Mouse (Mus musculus) left cerebral cortex, postnatal 10 days (tissue): ENCODE results near the gene Slc4a7. TPM values are rescaled to one million over a fixed set of nuclear protein-coding genes. Genes with fewer than 3 reads are reported as not detected.
"Not testable (repeated sequence)": the region's sequence is repeated elsewhere in the genome, so short reads cannot be mapped to it uniquely, and the experiment has no call there.

Experiments used
- DNase-seq, 2 experiments: peaks; one replicate each; pipeline ENCODE4 v3.0.0; 2021 to 2022; ENCODE audit warnings: low spot score in 2 of 2, mixed read lengths in 1 of 2; ENCODE audit errors: extremely low spot score in 1 of 2
- intact Hi-C: fragments of 180-260 bp; cut with DNase I; formaldehyde crosslinking; loops from one replicate; pipeline ENCODE4 v1.15.1; 2025
- total RNA-seq, 2 experiments: library from RNA; stranded (reverse); gene quantifications; 2 replicates each; pipeline ENCODE4 v1.2.3; 2021

The Slc4a7 gene
- total RNA-seq, 2 experiments from 2014 or later: 33.7 to 34.6 TPM

DNA sequence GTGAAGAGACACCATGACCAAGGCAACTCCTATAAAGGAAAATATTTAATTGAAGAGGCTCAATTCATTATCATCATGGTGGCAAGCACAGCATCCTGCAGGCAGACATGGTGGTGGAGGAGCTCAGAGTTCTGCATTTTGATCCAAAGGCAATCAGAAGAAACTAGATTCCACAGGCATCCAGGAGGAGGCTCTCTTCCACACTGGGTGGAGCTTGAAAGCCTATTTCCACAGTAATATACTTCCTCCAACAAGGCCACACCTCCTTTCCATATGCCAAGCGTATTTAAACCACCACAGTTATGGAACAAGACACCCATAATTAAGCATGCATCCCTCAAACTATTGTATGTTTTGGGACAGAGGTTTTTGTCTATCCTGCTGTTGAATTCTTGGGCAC is 84.9 kb downstream of the Slc4a7 start:
- no peak for DNase-seq
- intact Hi-C loops: no loop called here

DNA sequence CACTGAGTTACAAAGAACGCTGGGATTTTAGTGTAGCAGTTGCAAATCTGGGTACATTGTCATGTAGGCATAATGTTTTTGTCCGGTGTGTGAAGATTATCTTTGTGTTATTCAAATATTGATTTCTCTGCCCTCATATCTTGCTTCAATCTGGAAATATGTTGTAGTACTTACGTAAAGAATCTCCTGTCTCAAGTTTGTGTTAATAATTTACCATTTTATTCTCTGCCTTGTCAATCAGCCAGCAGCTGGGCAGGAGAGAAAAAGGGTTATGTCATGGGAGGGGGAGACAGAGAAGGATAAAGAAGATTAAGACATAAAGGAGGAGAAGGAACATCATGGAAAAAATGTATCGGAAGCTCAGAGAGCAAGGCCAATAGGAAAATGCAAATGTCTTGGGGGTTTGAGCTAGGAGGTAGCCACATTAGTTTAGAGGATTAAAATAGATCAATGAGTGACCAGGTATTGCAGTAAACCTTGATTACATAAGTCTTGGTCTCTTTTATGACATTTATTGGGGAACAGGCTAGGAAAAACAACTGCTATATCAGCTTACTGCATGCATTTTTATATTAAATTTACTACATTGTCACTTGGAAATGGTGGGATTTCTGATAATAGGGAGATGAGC is 87.9 kb downstream of the Slc4a7 start:
- no peak for DNase-seq
- intact Hi-C loops: no loop called here

DNA sequence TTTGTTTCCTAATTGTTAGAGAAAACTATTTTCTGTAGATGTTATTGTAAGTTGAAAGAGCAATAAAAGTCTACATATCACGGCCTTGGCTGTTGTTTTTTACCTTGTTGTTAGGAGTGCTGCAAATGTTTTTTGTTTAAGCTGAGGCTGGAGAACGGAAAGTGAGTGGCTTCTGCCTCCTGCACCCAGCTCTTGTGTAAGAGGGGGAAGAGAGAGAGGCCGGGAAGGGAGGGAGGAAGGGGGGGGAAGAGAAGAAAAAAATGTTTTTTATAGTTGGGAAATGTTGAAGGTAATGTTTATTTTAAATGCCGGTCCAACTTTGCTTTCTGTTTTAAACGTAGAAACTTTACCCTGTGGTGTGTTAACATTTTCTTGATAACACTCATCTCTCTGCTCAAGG is 97.8 kb downstream of the Slc4a7 start:
- no peak for DNase-seq
- intact Hi-C loops: no loop called here

DNA sequence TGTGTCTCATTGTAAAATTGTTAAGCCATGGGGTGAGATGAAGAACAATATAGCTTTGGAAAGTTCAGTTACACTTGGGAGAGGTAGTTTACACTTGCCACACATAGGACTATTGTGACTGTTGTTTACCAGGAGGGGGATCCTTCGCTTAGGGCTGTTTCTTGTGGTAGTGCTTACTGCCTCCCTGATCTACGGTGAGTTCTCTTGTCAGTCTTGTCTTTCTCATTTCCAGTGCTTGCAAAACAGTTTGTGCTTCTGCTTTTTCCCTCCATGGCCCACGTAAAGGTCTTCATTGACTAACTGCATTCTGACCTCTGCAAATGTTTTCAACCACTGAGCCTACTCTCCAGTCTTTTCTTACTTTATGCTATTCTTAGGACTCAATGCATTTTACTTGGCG is 98.3 kb downstream of the Slc4a7 start:
- no peak for DNase-seq
- intact Hi-C loops: no loop called here

DNA sequence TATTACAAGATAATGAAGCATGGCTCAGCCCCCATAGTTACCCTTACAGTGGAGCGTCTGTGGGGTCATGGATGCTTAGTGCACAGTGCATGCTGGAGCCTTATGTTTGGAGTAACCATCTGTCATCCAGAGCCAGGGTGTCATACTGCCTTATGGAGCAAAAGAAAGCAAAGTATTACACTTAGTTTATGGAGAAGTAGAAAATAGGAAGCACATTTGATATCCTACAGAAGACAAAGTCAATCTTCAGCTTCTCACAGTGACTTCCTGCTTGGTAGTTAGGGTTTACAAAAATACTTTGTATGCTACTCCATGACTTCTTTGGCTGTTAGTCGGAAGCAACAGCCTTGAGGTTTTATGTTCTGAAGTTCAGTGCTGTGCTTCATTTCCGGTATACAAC is 98.7 kb downstream of the Slc4a7 start:
- no peak for DNase-seq
- intact Hi-C loops: no loop called here

DNA sequence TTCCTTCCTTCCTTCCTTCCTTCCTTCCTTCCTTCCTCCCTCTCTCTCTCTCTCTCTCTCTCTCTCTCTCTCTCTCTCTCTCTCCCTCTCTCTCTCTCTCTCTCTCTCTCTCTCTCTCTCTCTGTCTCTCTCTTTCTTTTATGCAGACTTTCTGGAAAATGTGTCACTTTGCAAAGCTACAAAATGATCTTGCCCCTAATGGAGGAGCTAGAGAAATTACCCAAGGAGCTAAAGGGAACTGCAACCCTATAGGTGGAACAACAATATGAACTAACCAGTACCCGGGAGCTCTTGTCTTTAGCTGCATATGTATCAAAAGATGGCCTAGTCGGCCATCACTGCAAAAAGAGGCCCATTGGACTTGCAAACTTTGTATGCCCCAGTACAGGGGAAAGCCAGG is 101.0 kb downstream of the Slc4a7 start, which contains the start of gene Nek10:
Gene Nek10, plus strand, starts transcription at position 301 of the 400 bp plus-strand sequence.
- intact Hi-C loops, DNase-seq: not testable (repeated sequence)

DNA sequence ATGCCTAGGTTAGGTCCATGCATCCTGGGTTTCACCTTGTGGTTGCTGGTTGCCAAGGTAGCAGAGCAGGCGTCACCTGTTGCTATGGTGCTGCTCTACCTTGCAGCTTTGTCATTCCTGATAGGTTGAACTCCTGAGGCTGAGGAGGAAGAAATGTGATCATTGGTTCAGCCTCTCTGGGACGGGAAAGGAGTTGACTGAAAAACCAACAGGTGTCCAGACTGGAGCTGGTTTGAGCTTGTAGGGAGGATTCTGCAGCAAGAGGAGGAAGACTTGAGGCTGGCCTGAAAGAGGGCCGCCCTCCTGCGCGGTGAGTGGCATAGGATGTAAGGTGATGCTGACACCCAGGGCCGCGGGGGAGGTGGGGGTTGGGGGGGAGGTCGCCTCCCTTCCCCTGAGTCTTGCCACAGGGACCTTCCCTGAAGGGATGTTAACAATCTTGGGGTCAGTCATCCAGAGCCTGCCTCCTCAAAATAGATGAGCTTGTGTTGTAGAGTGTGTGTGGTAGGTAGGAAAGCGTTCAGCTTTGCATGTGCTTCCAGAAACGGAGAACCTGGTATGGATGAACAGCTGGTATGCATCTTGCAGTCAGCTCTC is 101.9 kb downstream of the Slc4a7 start:
- intact Hi-C loops: no loop called here
- peak; percentile 45 to 64 for DNase-seq

DNA sequence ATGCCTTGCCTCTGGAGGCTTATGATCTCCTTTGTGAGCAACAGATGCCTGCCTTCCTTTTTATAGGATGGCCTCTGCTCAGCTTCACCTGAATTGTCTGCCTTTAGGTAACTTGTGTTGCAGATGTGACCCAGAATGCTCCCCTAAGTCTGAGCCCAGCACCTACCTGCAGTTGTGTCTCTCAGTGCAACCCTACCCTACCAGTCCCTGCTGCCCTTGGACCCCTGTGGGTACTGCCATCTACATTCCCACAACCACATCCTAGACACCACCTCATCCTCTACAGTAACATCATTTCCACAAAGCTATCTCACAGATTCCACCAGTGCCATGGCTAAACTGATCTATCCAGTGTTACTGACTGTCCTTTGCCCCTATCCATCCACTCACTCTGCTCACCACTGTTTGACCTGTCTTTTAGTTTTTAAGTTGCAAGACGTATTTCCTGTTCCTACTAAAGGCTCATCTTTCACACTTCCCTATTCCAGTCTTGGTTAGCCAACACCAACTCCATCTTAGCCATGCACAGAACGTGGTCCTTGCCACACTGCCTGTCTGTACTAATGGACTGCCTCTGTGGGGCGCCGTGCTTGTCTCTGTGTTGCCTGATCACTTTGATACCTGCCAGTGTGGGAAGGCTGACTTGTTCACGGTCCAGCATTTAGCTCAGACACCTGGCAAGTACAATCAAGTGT is 102.6 kb downstream of the Slc4a7 start:
- intact Hi-C loops: no loop called here
- no peak for DNase-seq

DNA sequence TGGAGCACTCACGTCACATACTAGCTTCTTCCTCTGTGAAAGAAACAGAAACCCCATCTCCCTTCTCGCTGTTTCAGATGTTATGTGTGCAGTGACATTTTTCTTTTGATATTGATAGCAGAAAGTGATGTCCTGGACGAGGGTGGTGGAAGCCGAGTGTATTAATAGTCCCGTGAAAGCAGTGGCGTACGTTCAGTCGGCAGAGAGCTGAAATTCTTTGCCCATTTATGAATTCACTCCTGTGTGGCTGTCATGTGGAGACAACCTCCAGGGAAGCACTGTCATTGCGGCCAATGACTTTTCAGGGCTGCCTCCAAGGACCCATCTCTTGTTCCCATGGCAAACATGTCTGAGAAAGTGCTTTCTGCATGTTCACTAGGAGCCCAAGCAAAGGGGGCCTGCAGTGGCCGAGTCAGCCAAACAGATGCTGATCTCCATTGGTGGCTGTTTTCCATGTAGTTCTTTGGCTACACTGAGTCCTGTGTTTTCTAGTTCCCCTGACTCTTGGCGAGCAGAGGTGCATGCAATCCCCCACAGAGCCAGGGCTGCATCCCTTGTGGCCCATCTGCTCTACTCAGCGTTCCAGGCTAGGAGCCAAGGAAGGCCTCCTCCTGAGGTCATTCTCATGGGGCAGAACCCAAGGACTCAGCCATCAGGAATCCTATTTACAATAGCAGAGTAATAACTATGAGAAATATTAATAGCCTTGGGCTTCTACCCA is 130.6 kb downstream of the Slc4a7 start:
- peak; percentile 36 to 64 for DNase-seq
- intact Hi-C loops: no loop called here

DNA sequence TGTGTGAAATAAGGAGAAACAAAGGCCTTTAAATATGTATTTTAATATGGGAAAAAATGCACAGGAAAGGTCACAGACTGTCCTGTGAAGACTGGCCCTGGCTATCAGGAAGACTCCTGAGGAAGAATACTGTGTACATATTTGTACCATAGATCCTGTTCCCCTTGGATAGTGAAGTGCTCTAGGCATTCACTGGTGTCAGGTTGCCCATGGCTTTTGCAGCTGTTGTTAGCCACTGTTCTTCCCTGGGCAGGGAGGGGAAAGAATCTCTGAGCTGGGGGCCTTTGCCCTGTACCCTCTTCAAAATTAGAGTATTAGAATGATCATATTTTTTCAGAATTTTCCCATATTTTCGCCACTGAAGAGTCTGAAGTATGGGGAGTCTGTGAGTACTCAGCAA is 131.4 kb downstream of the Slc4a7 start:
- DNase-seq: no peak
- intact Hi-C loops: no loop called here

DNA sequence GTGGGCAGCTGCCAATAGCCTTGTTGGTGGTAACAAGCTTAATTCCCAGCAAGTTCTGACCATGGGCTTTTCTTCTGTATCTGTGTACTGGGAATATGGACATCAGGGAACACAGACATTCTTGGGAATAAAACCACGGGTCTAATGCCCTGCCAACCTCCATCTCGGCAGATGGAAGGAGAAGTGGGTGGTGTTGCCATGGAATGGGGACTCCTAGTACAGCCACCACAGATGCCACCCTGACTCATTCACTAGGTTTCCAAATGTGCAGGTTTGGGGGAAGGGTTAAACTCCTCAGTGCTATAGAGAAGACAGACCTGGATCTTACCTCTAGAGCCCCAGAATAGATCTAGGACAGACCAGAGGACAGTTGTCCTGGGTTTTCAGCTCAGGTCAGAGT is 132.2 kb downstream of the Slc4a7 start:
- no peak for DNase-seq
- intact Hi-C loops: no loop called here

DNA sequence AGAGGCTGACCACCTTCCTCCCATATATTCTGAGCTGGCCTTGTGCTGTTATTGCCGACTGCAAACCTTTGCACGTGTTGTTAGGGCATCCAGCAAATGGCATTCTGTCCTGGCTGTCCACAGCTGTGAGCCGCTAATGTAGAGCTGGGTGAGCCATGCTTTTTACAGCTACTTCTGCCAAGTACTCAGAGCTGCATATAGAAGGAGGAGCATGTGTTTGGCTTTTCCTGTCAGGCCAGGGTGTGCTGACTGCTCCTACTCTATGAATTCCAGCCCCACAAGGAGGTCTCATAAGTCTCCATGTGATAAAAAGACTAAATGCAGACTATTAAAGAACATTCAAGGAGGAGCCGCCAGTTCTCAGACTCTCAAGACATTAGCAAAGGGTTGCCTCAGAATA is 135.5 kb downstream of the Slc4a7 start:
- DNase-seq: no peak
- intact Hi-C loops: no loop called here

DNA sequence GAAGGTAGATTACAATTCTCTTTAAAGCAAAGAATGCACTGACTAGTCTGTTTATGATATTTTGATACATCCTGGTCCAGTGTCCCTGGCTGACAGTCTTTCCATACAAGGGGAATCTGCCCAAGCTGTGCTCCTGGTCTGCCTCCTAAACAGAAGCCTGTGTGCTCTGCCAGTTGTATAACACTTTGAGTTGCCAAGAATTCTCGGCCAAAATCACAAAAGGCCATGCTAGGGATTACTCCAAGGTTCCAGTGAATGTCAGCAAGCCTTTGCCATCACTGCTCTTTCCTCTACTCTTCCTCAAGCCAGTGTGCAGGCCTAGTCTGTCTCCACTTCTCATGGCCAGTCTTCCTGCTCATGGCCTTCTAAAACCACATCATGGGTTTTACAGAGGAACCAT is 136.0 kb downstream of the Slc4a7 start:
- intact Hi-C loops: no loop called here
- DNase-seq: no peak

DNA sequence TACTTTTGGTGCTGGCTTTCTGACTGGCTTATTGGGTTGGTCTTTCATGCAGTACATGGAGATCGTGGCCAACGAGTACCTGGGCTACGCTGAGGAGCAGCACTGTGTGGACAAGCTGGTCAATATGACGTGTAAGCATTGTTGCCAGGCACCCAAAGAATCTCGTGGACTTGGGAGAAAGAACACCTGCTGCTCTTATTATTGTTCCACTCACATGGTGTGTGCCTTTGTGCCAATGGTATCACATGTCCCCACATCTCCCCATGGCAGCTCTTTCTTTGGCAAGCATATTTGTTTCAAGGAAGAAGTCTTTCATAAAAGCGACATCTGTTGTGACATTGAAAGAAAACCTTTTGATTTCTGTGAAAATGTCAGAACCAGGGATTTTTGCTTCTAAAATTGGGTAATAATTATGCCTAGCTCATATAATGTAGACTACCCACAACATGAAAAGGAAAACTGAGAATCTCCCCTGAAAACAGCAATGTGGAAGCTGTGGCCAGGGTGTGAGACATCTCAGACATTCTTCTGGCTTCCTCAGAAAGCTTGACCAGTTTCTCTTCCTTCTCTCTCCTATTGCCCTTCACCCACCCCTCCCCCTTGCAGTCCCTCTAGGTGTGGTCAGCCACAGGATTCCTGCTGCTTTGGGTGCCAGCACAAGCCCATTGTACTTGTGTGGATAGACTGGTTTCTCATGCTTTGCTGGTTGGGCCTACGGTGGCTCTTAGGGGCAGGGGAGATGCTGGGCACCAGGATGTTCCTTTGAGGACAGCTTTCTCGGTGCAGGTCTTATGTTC is 140.9 kb downstream of the Slc4a7 start:
- intact Hi-C loops: no loop called here
- DNase-seq: no peak

Other genes with a start within 250 kb of the Slc4a7 start
- gene Nek10, start 101.1 kb downstream of the Slc4a7 start, total RNA-seq: 1 to 10 TPM; 3.3 to 4.4 TPM